Mouse (Mus musculus) adrenal gland, adult 8-10 months (tissue): ENCODE results near the gene Zfp1. TPM values are rescaled to one million over a fixed set of nuclear protein-coding genes. Genes with fewer than 3 reads are reported as not detected.
A peak's percentile ranks its signal among the peaks of the same experiment; 100 is the strongest.
"Not testable (repeated sequence)": the region's sequence is repeated elsewhere in the genome, so short reads cannot be mapped to it uniquely, and the experiment has no call there.

Experiments
- DNase-seq: peaks from one replicate; pipeline ENCODE4 v3.0.0; 2022
- total RNA-seq, 4 experiments: library from RNA; stranded (reverse); gene quantifications; 2 replicates each; pipeline ENCODE4 v1.2.4; 2022

Gene Zfp1
- total RNA-seq, 4 experiments from 2014 or later: 7.9 to 11.6 (median 9.7) TPM

DNA sequence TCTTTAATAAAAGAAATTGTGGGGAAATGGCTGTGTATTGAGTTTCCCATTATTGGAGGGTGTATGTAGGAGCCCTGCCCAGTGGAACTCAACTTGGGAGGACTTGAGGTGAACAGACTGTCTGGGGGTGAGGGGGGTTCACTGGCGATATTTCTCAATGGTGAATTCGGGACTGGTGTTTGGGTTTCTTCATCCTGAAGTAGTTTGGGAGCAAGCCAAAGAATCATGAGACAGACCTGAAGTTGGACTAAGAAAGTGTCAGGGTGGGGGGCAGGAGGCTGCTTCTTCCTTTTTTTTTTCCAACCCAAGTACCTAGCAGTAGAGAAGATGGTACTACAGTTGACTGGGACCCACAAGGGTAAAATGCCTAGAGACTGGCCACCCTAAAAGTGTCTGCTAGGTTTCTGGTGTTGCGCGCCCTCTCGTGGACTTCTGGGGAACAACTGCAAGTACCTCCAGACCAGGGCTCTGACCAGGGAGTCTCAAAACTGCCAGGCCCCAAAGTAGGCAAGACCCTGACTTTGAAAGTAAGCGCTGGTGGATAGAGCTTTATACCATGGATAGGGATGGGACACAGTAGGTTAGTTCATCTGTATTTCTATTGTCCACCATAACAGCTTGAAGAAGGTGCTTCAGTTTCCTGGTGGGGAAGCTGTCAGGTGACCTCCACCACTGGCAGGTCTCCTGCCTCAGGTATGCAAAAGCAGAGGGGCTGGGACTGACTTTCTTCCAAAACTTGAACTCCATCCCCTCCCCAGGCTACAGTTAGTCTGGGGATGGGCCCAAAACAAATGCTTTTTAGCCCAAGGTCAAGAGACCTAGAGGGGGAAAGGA is 17.3 kb upstream of the Zfp1 start:
- DNase-seq: no peak

DNA sequence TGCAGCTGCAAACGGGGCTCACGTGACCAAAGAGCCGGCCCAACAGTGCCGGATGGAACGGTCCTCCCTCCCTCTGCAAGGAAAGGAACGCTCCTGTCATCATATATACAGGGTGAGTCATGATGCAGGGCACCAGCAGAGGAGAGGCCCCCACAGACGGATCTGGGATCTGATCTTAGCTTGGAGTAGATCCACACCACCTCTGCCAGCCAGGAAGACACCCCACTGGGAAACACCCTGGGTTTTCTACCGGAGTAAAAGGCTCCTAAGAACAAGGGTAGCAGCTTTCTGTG is 16.7 kb upstream of the Zfp1 start:
- no peak for DNase-seq

DNA sequence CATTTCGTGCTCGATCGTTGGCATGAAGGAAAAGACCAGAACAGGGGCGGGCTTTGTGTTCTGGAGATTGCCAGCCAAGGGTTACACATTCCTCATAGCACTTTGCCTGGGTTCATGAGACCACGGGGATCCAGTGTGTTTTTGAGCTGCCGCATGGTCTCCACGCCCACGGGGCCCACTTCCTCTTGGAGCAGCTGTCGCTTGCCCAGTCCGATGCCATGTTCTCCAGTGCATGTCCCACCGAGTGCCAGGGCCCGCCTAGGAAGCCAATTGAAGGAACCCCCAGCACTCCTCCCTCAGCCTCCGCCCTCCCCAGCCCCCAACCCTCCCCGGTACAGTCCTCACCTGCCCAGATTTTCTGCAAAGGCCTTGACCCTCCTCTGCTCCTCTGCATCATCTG is 16.3 kb upstream of the Zfp1 start:
- no peak for DNase-seq

DNA sequence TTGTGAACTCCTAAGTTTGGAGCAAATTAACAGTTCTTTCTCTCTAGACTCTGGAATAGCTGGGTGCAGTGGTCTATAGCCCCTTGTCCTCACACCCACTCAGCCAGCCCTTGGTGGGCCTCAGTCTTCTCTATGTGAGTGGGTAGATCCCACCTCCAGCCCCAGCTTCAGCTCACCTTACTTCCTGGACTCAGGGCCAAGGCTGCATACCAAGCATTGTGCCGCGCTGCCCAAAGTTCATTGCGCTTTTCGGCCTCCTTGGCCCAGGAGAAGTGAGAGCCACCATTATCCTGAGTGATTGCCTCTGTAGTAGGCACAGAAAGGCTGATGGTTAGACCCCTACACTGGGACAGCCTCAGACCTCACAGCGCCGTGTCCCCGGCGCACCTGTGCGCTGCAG is 15.3 kb upstream of the Zfp1 start:
- DNase-seq: no peak

DNA sequence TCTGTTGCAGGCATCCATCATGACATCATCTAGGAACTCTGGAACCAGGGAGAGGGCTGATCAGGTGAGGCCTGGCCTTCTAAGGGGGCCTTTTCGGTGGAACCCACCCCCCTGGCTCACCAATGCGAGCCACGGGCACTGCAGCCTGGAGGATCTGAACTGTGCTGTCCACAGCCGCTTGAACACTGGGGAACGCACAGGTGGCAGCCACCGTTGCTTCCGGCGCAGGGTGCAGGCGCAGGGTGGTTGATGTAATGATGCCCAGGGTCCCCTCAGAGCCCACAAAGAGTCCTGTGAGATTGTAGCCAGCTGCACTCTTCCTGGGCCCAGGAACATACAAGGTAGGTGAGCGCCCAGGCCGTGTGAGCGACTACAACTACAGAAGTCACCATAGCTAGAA is 14.8 kb upstream of the Zfp1 start:
- DNase-seq: no peak

DNA sequence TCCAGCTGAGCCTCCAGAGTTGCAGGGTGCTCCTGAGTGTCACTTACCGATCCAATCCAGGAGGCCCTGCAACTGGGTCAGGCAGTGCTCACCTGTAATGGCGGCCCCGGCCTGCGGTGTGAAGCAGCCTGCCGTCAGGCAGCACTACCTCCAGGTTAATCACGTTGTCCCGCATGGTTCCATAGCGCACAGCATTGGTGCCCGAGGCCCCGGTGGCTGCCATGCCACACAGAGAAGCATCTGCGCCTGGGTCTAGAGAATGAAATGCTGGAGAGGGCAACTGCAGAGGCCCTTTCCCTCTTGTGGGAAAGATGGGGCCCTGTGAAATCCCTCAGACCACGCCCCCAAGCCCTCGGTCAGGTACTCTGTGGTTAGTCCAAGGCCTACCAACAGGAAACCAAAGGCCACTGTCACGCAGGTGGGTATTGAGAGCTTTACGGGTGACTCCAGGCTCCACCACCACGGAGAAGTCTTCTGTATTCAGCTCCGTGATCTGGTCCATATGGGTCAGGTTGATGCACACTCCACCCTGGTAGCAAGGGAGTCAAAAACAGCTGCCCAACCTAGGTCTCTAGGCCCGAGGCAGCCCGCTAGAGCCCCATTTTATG is 14.2 kb upstream of the Zfp1 start:
- DNase-seq: no peak

DNA sequence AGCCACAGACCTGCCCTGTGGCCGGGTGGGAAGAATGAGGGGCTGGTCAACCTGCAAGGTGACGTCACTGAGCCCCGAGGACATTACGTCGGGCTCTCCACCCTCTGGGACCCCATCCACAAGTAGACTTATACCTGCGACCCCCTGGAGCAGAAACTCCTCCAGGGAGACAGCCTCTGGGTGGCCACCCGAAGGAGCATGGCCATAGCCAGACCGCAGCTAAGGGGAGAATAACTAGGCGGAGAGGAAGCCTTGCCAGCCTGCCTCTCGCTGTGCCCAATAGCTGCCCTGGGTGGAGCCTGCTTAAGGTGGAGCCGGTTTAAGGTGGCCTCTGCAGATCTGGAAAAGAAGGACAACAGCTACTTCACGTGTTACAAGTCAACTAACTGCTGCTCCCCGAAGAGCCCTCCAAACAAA is 13.1 kb upstream of the Zfp1 start, which contains the start of gene Ldhd:
Ldhd (minus strand) TSS at position 270 of the 417 bp plus-strand sequence.
- peak; percentile 75 for DNase-seq

DNA sequence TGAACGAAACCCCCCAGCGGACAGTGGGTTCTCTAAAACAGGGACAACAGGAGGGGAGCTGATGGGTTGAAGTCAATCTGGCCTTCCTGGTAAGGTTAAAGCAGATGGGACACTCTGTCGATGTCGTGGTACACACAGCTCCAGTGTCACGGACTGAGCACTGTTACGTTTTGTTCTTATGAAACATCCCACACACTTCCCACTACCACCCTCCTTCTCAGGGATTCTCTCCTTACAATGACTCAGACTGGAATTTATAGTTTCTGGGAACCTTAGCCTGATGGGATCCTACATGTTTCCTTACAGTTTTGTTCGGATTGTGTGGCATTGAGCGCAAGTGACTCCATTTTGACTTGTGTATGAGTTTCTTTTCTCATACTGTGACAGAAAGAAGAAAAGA is 11.6 kb upstream of the Zfp1 start:
- no peak for DNase-seq

DNA sequence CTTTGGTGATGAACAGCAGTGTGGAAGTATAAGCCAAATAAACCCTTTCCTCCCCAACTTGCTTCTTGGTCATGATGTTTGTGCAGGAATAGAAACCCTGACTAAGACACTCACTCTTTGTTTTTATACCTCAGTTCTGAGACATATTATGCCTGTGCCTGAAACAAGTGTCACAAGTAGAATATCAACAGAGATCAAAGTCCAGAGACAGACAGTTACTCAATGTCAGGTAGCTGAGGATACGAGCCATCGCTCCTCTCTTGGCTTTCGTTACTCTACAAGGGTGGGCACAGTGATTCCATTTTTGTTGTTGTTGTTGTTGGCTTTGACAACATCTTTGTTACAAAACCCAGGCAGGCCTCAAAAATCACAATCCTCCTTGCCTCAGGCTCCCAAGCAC is 10.2 kb upstream of the Zfp1 start:
- no peak for DNase-seq

DNA sequence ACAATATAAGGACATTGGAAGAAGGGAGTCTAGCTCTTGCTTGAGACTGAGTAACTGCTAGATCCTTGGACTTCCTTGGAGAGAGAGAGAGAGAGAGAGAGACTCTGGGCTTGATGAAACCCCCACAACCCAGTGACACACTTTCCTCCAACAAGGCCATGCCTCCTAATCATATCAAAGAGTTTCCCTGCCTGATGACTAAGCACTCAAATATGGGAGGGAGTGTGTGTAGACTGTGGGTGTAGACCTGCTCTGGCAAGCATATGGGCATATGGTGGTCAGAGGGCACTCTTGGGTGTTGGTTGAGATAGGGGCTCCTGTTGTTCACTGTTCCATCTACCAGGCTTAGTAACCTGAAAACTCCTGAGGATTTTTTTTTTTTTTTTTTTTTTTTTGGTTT is 5.1 kb upstream of the Zfp1 start:
- DNase-seq: no peak

DNA sequence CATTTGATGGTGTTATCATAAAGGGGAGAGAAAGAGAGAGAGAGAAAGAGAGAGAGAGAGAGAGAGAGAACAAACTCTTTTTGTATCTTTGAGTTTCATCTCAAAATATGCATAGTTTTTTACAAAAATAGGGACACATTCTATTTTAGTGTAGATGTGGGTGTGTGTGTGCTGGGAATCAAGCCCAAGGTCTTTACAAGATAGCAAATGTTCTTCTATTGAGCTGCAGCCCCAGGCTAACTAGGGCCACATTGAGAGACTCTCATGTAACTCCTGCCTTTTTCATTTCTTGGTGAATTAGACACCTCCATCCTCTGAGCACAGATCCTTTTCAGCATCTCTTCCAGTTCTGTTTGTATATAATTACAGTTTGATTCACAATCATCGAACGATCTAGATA is 2.1 kb upstream of the Zfp1 start:
- no peak for DNase-seq

DNA sequence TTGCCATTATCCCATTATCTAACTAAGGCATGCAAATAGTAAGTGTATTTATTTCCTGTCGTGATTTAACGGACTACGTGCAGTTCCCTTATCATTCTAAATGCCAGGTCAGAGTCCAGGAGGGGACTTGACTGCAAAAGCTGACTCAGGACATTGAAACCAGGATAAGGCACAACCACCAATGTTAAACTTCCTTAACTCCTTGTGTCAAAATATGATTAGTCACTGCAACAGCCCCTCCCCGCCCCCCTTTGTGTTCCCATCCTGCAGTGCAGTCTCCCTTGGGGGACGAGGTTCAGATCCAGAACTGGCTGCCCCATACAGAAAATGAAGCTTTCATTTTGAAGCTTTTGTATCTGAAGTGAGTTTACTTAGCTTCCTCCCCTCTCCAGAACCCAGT is 705 bp upstream of the Zfp1 start:
- no peak for DNase-seq

DNA sequence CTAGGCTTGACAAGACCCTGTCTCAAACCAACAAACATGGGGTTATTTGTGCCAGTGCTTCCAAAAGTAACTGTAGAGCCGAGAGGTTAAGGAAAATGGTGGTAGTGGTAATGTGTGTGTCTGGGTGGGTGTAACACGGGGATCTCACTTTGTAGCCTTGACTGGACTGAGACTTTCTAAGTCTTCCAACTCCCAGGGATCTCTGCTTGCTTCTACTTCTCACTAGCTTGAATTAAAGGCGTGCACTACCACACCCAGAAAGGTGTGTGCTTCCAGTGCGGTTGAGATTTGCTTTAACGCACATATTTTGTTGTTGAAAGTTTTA is 300 bp upstream of the Zfp1 start:
- no peak for DNase-seq

DNA sequence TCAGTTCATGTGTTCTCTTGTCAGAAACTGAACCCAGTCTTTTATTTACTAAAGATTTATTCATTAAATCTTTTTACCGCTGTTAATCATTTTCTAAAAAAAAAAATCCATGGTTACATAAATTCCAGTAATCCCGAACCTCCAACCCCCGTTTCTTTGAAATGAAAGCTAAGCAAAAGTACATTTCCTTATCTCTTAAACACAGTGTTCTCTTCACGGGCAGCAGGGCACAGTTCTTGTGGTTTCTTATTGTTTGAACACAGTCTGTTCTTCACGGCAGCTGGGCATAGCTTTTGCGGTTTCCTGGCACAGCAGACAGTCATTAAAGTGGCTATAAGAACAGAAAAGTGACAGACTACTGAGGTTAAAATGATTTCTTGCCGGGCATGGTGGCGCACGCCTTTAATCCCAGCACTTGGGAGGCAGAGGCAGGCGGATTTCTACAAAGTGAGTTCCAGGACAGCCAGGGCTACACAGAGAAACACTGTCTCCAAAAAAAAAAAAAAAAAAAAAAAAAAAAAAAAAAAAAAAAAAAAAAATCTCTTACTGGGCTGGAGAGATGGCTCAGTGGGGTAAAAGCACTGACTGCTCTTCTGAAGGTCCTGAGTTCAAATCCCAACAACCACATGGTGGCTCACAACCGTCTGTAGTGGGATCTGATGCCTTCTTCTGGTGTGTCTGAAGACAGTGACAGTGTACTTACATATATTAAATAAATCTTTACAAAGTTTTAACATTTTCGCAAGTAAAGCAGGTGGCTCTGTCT is 1.3 kb downstream of the Zfp1 start:
- not testable (repeated sequence) for DNase-seq

DNA sequence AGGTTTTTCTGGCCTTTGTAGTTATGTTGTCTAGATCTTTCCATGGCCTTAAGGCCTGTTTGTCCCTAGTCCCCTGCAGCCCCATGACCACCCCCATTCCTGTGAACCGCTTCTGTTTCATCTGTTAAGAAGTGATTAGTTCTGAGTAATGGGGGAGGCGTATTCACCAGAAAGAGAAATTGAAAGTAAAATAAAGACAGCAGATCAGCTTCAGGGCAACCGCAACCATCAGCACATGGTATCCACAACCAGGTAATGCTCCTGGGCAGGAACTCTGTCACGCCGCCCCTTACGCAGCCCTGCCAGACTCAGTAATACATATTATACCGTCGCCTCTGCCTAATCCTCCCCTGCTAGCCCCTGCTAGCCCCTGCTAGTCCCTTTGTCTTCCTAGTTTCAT is 2.5 kb downstream of the Zfp1 start:
- no peak for DNase-seq

DNA sequence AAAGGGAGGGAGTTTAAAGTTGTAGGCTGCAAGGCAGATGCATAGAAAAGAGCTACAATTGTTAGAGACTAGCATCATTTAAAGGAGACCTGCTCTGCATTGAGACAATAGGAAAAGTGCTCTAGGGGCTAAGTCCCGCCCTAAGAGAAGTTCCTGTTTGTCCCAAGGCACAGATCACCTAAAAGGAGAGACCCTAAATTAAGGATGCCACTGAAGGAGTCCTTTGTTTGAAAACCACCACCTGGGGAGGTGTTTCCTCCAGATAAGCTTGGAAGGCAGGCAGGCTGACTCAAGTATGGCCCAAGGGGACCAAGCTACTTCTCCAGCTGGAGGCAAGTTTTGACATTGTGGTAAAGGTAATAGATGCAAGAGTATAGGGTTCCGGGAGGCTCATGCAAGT is 5.6 kb downstream of the Zfp1 start:
- no peak for DNase-seq

DNA sequence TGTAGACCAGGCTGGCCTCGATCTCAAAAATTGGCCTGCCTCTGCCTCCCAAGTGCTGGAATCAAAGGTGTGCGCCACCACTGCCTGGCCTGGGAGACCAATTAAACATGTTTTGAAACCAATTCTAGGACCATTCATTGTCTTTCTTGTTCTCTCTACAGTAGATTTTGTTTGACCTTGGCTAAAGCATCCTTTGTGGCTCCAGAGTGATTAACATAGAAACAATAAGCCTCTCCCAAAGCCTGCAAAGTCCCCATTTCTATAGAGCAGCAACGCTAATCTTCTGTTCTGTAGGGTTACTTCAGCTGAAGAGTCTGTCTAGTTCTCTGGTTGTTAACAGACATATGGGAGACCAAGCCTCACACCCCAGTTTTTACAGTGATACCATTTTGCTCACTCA is 7.5 kb downstream of the Zfp1 start:
- DNase-seq: no peak

DNA sequence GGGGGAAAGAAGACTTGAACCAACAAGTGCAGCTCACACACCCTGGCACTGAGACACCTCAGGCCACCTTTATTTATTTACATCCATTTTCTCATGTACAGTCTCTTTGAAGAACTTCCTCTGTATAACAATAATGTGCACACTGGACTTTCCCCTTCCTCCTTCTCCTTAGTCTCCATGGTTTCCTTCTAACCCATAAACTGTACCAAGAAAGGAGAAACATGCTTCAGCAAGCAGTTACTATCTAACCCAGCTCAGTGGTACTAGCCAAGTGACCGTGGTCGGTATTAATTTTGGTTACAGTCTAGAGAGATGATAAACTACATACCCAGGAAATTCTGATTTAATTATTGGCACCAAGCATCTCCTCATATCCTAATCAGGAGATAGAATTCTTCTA is 10.3 kb downstream of the Zfp1 start:
- DNase-seq: no peak

DNA sequence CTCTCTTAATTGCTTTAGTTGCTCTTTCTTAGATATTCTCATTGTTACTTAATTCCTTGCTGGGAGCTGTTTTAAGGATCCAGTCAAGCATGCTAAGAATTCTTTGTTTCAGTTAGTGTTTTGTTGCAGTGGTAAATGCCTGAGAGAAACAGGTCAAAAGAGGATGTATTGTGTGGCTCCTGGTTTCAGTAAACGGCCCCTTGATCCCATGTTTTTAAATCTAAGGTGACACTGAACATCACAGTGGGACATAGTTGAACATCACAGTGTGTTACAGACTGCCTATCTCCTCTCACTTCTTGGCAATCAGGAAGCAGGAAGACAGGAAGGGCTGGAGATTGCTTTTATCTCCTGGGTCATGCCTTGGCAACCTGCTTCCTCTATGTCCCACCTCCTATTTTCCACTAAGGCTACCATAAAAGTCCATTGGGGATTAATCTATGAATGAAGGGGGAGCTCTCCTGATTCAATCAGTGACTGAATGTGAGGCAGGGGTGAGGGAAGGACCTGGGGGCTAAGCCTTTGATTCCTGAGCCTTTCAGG is 14.2 kb downstream of the Zfp1 start:
- no peak for DNase-seq

DNA sequence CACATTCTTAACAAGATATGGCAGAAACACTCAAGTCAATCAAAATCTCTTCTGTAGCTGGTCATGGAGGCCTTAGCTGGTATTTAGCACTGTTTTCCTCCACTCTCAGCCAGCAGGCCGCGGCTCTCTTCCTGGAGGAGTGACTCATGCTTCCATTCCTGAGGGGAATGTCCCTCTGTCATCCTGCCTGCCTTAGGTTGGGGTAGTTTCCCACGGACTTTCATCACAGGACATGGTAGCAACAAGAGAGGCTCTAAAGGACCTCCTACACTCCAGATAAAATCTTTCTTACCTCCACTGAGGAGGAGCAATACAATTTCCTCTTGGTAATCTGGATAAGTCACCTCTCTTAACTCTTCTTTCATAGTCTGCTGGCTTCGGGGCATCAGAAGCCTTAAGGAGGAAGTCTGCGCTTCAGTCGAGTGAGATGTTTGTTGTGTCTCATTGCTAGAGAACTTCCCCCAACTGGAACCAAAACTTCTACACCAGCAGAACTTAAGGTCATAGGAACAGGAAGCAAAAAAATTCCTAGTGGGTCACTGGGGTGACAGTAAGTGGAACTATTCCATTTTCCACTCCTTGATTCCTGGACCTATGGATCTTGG is 15.7 kb downstream of the Zfp1 start:
- DNase-seq: no peak

DNA sequence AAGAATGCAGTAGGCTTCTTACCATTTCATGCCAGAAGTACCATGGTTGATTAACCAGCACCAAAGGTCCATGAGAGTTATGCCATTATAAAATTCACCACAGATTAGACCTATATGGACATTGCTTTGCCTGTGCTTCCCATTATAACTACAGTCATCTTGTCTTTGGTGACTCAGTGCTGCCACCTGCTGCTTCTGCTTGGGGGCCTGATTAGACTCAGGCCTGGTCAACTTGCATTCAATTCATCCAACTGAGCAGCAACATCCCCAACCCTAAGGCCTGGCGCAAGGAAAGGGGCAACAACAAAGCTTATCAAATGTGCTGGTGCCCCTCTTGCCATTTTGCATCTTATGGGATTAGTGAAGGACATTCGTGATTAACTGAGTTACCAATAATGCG is 19.3 kb downstream of the Zfp1 start:
- DNase-seq: peak; percentile 67

DNA sequence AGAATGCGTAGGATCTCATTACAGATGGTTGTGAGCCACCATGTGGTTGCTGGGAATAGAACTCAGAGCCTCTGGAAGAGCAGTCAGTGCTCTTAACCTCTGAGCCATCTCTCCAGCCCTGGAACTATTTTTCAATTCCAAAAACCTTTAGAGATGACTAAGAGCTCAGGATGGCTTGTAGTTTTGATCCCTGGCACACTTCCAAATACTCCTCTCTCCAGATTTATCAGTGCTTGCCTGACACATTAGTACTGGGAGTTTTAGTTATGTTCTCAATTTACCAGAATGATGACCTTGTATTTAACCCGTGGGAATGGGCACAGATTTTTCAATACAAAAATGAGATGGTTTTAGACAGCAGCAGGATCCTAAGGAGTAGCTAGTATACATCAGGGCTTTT is 23.6 kb downstream of the Zfp1 start:
- no peak for DNase-seq

DNA sequence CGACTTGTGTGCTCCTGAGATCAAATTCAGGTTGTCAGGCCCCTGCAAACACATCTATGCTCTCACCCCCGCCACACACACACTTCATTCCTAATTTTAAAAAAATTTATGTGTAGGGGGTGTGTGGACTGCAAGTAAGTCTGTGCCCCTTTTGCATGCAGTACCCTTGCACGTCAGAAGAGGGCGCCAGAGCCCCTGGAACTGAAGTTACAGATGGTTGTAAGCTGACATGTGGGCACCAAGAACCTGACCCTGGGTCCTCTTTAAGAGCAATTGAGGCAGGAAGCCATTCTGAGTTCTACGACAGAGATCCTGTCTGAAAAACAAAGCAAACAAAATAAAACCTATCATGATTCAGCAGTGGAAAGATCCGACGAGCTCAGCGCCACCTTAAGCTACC is 33.0 kb downstream of the Zfp1 start:
- no peak for DNase-seq
